Mouse (Mus musculus) left cerebral cortex, adult 2 months (tissue): Measurements from ENCODE around the gene Lrrc41. TPM values are rescaled to one million over a fixed set of nuclear protein-coding genes. Genes with fewer than 3 reads are reported as not detected.

Experiments
- DNase-seq, 2 experiments: peaks; one replicate each; pipeline ENCODE4 v3.0.0; 2021 to 2022; ENCODE audit warnings: low spot score in 2 of 2, mixed read lengths in 1 of 2; ENCODE audit errors: extremely low spot score in 1 of 2
- H3K27ac ChIP-seq: fragments of 200-600 bp; 2 replicates; pipeline ENCODE4 v1.8.1; 2022
- H3K4me3 ChIP-seq: fragments of 200-600 bp; 2 replicates; pipeline ENCODE4 v1.8.1; 2022
- CTCF ChIP-seq: fragments of 200-600 bp; IDR thresholded peaks from 2 replicates; pipeline ENCODE4 v1.8.1; 2022; ENCODE audit warnings: antibody characterized with exemption, mild to moderate bottlenecking, moderate library complexity
- intact Hi-C: fragments of 180-260 bp; cut with DNase I; formaldehyde crosslinking; loops from one replicate; pipeline ENCODE4 v1.15.1; 2025
- total RNA-seq, 2 experiments: library from RNA; stranded (reverse); gene quantifications; 2 replicates each; pipeline ENCODE4 v1.2.3; 2021

Lrrc41 gene
- total RNA-seq, 2 experiments from 2014 or later = 45.2 to 49.9 TPM

DNA sequence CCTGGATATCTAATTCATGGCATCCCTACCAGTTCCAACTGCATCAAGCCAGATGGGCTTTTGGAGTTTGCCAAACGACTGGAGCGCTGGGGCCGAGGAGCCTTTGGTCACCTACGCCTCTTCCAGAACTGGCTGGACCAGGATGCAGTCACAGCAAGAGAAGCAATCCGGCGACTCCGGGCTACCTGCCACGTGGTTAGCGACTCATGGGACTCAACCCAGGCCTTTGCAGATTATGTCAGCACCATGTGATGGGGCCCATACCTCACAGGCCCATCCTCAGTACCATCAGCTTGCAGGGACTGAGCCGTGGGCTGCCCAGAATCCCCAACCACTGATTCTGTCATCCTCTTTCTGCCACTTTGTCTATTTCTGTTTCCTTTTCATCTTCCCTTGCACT lies 21.2 kb downstream of the Lrrc41 start:
- Histone ChIP-seq H3K4me3 (no peak overlapping the region), H3K27ac (no peak overlapping the region)
- TF ChIP-seq CTCF = no peak
- intact Hi-C loops = no loop called here
- DNase-seq = no peak

DNA sequence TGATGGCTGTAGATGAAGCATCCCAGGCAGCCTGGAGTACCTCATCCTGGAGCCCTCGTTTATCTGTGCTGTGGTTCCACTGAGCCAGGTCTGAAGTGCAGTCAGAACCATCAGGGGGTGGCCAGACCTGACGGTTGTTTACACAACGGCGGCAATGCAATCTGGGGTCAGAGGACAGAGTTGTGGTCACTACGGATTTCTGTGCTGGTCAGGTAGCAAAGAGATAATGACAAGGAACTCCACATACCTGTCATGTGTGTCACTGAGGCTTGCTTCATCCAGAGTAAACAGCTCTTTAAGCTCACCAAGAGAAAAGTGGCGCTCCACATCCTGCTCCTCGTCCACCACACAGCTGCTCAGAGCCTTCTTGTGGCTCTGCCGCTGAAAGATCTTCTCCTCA lies 22.1 kb downstream of the Lrrc41 start:
- DNase-seq = no peak
- TF ChIP-seq CTCF = no peak
- Histone ChIP-seq H3K27ac (no peak overlapping the region), H3K4me3 (no peak overlapping the region)
- intact Hi-C loops = no loop called here

DNA sequence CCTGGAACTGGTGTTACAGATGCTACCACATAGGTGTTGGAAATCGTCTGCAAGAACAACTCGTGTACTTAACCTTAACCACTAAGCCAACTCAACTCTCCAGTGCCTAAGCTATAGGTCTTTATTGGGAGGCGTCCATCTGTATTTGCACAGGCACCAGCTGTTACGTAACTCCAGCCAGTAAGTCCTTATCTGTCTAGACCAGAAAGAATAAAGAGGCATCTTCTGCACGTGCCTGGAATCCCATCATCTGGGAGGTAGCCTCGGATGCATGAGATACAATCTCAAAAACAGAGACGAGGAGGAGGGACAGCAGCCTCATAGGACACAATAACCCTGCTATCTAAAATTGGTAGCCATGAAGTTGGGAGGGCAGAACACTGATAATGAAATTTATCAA lies 25.9 kb downstream of the Lrrc41 start:
- intact Hi-C loops = no loop called here
- TF ChIP-seq CTCF = no peak
- DNase-seq = no peak
- H3K4me3 ChIP-seq = no peak overlapping the region
- no peak overlapping the region for H3K27ac ChIP-seq

DNA sequence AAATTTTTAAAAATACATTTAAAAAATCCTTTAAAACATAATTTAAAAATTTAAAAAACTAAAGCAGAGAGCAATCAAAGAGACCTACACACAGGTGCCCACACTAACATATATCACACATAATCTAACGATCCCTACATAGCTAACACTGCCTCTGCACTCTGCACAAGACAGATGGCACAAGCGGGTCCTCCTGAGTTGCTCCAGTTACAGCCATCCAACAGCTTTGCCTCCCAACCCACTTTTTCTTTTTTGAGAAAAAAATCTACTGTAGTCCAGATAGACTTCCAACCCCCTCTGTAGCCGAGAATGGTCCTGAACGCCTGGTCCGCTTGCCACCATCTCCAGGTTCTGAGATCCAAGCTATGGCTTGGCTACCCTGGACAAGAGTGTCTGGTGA lies 30.2 kb downstream of the Lrrc41 start:
- Histone ChIP-seq H3K4me3 (no peak overlapping the region), H3K27ac (no peak overlapping the region)
- DNase-seq = no peak
- no peak for TF ChIP-seq CTCF
- intact Hi-C loops = no loop called here

DNA sequence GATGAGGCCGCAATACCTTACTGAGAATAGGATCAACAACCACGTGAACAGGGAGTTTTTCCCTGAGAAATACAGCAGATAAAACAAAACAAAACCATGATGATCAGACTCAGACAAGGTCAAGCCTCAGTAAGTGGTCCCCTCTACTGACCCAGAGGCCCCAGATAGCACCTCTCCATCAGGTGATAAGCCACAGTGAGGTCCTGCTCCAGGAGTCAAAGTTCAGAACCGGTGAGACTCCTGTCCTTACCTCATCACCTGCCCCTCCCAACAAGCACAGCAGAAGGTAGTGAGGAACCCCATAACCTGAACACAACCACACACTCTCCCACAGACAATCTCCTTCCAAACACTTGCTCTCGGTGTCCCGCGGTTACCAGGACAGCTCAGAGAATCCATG lies 35.6 kb downstream of the Lrrc41 start:
- no peak overlapping the region for H3K27ac ChIP-seq
- no peak for TF ChIP-seq CTCF
- DNase-seq = no peak
- H3K4me3 ChIP-seq = no peak overlapping the region
- intact Hi-C loops = no loop called here

- no peak for DNase-seq
- TF ChIP-seq CTCF = no peak
- intact Hi-C loops = no loop called here
- Histone ChIP-seq H3K27ac (no peak overlapping the region), H3K4me3 (no peak overlapping the region)
Observed at GRCm38 (mm10) chr4:116111486-116111885, 36.4 kb downstream of the Lrrc41 start.

DNA sequence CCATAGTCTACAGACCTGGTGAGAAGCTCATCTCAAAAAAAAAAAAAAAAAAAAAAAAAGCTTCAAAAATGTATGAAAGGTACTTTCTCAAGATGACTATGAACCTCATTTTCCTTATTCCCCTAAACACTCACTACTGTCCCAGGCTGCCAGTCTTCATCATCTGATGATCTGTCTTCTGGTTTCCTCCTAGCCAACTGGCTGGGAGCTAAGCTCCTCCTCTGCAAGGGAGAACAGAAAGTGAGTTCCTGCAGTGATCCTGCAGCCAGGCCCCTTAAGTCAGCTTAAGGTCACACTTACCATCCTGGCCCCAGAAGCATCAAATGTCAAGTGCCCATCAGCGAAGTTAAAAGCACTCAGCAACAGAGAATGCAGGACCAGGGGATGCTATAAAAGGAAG lies 47.7 kb downstream of the Lrrc41 start:
- intact Hi-C loops = no loop called here
- H3K4me3 ChIP-seq = no peak overlapping the region
- H3K27ac ChIP-seq = no peak overlapping the region
- DNase-seq = no peak
- no peak for TF ChIP-seq CTCF

DNA sequence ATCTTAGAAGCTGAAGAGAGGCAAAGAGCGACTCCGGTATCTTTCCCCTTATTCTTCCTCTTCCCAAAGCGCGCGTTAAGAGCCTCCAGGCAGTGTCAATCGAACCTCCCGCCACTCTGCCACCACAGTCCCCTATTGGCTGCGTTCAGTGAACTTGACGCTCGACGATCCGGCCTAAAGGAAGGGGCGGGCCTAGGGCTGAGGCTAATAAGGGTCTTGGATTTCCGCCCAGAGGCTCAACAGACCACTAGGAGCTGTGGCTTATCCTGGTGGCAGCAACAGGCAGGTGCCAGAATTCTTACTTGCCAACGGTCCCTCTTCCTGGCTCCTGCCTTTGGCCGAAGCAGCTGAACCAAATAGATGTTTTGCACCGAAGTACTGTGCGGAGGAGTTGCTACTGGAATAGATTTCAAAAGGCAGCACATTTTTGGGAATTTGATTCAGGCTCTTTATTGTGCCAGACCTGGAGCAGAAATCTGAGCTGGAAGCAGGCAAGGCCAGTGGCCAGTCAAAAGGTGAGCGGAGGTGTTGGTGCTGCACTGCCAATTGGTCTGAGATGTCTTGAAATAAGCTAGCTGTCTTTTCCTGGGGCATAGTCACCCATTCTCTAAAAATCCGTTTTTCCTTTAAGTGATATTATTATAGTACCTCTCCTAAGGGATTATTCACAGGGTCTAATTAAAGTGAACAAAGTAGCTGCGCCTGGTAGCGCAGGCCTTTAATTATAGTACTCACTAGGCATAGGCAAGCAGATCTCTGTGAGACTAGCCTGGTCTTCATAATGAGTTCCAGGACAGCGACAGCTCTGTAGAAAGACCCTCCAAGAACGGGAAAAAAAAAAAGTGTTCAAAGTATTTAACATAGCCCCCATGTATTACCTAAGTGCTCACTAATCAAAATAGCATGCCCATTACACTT lies 48.8 kb downstream of the Lrrc41 start, which contains the start of the genes Rad54l and Pomgnt1:
Gene Rad54l (minus strand): TSS at position 89 of the 918 bp plus-strand sequence.
Gene Pomgnt1 (plus strand): TSS at position 239 of the 918 bp plus-strand sequence.
- Histone ChIP-seq H3K4me3 (peak within 1 kb of the TSS; percentile 50), H3K27ac (peak within 1 kb of the TSS; percentile 72)
- TF ChIP-seq CTCF = peak; percentile 21
- intact Hi-C loops = no loop called here
- peak; percentile 72 to 74 for DNase-seq

- intact Hi-C loops = no loop called here
- no peak for TF ChIP-seq CTCF
- no peak overlapping the region for H3K4me3 ChIP-seq
- no peak for DNase-seq
- H3K27ac ChIP-seq = no peak overlapping the region
Observed at GRCm38 (mm10) chr4:116125803-116126386, 50.8 kb downstream of the Lrrc41 start.

DNA sequence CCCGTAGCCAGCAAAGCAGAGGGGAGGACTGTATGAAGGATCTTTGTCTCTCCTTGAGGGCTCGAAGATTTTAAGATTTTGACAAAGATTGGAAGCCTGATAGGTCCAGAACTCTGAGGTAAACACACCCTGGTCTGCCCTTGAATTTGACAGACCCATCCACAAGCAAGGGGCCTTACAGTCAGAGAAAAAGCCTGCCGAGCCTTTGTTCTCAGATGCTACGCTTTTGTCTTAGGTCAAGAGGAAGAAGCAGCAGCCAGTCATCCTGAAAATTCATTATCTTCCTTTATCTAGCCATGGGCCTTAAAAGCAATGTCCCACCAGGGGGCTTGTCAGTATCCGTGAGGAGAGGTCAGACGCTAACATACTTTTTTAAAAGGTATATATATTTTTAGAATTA lies 52.9 kb downstream of the Lrrc41 start:
- Histone ChIP-seq H3K4me3 (no peak overlapping the region), H3K27ac (peak overlapping the region; percentile 10; the same call in 1 of the 2 replicates)
- intact Hi-C loops = no loop called here
- DNase-seq = no peak
- TF ChIP-seq CTCF = no peak

GRCm38 (mm10) chr4:116133126-116133525 lies 58.1 kb downstream of the Lrrc41 start:
- intact Hi-C loops = no loop called here
- DNase-seq = no peak
- H3K27ac ChIP-seq = no peak overlapping the region

GRCm38 (mm10) chr4:116134990-116135389 lies 59.9 kb downstream of the Lrrc41 start:
- intact Hi-C loops = loop anchor here (5.0 kb wide), 1 partner anchor 52 kb away; no protein-coding TSS in a partner anchor
- no peak overlapping the region for H3K4me3 ChIP-seq
- peak; percentile 83 for TF ChIP-seq CTCF
- no peak for DNase-seq
- H3K27ac ChIP-seq = no peak overlapping the region

More at GRCm38 (mm10) chr4:116133126-116133525, 58.1 kb downstream of the Lrrc41 start:
- TF ChIP-seq CTCF = no peak
- no peak overlapping the region for H3K4me3 ChIP-seq
